Mouse (Mus musculus) forelimb bud, embryonic 11.5 days (tissue): Measurements from ENCODE around the gene F8.
"Not testable (repeated sequence)": the region's sequence is repeated elsewhere in the genome, so short reads cannot be mapped to it uniquely, and the experiment has no call there.

Source experiments
- DNase-seq: peaks from one replicate; pipeline ENCODE4 v3.0.0-alpha.2; 2012; ENCODE audit warnings: low read depth, low spot score

Gene F8

DNA sequence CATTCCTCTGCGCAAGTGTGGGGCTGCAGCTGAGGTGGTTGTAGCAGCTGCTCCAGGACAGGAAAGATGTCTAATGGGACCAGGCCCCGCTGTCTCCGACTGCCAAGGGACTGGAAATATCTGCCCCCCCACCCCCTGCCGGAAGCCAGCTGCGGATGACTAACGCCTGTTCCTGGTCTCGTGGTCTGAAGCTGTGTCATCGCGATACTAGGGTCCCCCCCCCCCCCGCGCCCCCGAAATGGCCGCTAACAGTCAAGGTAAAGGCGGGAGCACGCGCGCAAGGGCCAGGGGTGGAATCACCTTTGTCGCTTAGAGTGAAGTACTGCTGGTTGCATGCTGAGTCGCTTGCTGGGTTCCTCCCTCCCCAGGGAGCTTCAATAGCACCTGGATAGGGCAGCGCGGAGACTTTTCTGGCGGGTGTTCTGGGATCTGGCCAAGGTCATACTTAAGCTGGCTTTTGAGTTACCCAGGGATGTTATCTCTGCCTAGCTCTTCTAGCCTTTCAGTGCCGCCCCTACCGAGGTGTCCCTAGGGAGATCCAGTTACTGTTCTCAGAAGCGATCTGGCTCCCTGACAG, at the start of gene F8, which contains the start of gene Fundc2:
F8 (minus strand) TSS at position 421 of the 577 bp plus-strand sequence.
Fundc2 (plus strand) TSS at position 205 of the 577 bp plus-strand sequence.
- DNase-seq, result peak; percentile 60

DNA sequence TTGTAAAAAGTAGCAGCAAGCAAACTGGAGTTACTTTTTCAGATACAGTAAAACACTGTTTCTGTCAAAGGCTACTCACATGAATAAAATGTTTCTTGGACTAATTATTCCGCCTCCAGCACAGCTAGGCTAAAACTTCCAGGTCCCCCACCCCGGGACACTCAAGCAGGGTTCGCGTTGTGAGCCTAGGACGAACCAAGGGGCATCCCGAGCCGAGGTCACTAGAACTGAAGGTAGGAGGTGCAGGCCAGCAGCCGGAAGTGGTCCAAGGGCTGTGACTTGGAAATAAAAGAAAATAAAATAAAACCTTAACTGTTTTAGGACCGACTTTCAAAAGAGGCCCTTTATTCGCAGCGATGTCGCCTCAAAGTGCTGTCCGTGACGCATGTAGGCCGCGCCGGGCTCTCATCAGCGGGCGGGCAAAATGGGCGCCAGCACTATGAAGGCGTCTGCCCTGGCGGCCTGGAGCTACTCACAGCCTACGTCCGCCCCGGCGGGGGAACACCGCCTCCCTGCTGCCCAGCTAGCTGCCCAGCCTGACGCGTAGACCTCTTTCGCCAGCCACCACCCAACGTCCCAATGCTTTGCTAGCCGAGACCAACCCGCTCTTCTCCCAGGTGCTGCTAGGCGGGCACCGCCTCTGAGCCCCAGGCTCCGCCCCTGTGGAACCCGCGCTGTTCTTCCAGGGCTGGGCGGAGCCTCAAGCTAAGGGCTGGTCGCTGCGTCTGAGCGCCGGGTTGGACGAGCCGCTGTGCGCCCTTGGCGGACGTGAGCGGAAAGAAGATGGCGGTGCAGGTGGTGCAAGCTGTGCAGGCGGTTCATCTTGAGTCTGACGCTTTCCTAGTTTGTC, 33.7 kb upstream of the F8 start, which contains the start of the genes Cmc4, Mtcp1 and Brcc3:
Cmc4 (minus strand) TSS at position 649 of the 850 bp plus-strand sequence.
Mtcp1 (minus strand) TSS at position 653 of the 850 bp plus-strand sequence.
Brcc3 (plus strand) TSS at position 693 of the 850 bp plus-strand sequence.
- DNase-seq, result peak; percentile 89

DNA sequence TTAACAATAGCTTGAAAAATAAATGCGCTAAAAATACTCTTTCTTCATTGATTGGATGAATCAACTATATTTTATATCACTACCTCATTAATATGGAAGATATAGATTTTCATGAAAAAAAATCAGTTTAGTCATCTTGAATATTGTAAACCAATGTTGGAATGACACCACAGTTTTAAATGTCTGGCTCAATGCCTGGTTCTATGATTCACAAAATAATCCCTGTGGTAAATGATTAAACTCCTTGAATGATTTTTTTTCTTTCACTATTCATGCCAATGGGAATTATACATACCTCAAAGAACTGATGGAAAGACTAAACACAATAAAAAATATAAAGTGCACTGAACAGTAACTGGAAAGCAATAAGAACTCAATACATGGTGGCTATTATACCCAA, 27.3 kb upstream of the F8 start:
- DNase-seq, result no peak

DNA sequence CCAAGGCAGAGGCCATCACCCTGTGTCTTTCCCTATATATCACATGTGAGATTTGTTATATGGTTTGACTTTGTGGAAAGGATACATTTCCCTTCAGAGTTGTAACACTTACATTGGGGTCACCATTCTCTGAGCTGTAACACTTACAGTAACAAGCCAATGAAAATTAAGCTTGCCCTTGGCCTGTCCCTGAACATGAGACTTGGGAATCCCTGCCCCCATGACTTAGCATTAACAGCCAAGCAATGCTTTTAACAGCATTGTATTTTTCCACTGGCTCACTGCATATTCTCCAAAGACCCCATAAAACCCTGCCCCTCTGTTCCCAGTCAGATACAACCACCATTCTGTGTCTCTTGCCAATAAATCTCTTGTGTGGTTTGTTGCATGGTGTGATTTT, 20.9 kb upstream of the F8 start:
- no peak for DNase-seq

DNA sequence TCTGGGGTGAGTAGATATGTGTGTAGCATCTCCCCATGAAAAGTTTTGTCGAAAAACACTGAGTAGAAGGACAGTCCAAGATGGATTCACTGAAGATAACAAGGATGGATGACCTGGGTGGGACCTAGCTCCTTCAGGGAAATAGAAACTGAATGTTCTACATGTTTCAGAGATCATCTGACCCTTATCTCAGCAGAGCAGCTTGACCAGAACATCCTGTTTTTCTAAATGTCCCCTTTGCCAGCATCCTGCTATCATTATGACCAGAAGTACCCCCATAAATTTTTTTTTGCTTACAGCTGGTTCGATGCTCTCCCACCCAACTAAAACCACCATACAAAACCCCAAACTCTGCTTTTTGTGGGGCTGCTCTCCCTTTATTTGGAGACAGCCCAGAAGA, 20.3 kb upstream of the F8 start:
- DNase-seq, result no peak

DNA sequence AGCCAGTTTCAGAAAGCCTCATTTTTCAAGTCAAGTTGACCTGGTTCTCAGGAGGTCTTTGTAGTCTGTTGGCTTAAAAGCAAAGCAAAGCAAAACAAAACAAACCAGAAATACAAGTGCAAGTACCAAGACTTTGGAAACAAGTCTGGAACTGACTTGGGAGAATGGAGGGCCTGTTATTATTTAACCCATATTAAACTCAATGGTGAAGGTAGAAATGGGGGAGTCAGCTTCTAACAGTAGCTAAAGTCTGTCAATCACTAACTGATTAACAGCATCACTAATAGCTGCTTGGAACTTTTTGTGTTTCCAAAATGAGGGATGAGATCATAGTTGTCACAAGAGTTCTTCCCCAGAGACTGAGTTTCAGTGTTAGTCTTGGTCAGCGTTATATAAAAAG, 17.1 kb upstream of the F8 start:
- no peak for DNase-seq

DNA sequence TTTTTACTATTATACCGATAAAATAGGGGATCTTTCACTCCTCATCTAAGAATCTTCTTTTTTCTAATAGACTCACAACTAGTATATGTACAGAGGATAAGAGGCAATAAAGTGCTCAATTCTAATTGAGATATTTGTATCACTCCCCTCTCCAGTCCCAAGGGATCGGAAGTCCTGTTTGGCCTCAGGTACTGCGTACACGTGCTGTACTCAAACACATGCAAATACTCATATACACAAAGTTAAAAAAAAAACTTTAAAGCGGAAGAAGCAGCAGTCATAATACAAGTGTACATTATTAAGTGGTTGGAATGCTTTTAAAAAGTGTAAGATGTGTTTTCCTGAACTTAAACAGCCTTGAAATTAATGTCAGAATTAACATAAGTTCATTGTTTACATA, 716 bp downstream of the F8 start:
- DNase-seq, result no peak

DNA sequence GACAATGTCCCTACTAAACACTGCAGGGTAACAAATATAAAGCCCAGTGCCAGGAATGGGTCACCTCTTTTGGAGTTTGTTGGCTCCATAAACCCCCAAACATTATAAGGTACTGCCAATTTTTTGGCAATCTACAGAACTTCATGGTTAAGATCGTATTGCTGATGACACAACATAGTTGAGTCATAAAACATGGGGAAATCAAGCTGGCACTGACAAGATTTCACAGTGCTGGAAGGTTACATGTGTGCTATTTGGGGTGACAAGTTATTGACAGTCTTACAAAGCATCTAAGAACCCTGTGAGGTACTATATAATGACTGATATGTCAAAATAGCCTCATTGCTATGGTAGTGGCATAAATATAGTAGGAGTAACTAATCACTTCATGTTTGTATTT, 1.2 kb downstream of the F8 start:
- DNase-seq, result no peak

DNA sequence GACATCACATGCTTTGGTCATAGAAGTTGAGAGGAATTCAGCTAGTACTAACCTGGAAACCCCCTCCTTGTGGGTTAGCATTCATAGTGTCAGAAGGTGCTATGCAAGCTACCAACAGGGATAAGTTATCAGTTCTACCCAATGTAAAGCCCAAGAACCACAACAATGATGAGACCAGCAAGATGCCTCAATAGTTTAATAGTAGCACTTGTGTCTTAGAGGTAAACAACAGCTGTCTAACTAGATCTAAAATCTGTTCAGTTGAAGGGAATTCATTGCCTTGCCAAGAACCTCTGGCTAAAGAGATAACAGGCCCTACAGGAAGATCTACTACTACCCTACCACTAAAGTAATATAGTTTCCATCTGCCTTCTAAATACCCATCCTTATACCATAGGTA, 5.6 kb downstream of the F8 start:
- no peak for DNase-seq

DNA sequence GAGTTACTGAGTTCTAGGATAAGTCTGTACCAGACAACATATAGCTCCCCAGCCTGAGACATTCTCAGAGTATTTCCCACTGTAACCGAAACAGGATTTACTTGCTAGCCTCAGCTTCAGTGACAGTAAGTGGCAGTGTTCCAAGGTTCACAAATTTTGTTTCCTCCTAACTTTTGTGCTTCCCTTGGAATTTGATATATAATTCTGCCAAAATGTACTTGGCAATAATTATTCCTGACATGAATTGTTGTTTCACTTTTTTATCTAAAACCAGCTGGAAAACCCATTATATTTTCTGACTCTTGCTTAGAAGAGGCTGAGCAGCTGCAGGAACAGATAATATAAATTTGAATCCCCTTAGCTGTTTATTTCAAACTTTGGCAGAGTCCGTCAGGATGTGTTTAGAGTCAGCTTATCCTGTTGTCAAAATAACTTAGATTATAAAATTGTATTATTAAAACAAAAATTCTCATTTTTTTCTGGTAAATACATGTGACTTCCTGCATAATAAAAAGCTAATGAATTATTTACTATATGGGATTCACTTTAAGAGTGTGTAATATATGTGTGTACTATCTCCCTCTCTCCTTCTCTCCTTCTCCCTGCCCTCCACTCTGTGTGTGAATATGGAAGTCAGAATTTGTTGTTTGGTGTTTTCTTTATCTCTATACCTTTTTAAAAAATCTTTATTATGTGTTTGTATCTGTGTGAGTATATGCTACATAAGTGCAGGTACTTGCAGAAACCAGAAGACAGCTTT, 9.6 kb downstream of the F8 start:
- DNase-seq, result no peak

DNA sequence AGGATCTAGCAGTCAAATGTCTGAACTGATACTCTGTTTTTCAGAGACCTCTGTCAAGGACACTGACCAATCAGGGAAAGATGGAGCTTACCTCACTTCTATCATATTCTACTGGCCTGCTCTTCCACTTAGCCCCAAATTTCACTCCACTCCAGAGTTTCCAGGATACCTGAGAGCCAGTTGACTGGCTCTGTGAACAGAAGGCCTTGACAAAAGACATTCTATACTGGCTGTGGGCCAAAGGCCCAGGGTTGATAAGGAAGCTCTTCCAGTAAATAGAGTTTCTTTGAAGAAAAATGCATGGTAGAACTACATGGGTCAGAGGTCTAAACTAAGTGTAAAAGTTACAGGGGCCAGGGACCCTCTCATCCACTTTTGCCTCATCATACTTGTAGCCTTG, 12.2 kb downstream of the F8 start:
- no peak for DNase-seq

DNA sequence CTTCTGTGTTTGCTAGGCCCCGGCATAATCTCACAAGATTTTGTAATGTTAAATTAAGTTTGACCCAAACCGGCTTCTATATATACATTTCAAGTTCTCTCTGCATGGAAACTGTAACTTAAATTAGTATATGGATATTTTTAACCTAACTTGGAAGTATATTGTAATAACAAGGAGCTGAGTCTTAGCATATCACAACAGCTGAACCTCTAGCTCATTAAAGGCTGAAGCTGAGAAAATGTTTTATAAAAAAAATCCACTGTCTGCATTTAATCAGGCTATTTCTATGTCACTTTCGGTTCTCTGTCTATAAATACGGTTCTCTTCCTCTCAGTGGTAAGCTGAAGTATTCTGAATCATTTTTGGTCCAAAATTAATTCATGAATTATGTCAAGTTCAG, 58.9 kb downstream of the F8 start:
- no peak for DNase-seq

DNA sequence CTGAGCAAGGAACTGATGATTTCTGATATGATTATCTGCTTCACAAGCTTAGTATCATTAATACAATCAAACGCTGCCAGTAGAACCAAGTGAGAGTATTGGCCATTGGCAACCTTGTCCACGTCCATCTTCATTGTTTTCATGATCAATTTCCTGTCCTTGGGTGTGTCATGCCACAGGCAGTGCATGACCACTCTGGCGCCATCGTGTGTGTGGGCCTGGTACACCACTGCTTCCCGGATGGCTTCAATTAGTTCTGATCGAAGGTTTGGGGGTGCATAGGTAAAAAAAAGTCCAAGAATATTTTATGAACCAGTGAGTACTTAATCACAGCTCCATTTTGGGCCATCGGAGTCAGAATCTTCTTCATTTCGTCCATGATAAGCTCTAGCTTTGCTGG, 110.7 kb downstream of the F8 start:
- no peak for DNase-seq

DNA sequence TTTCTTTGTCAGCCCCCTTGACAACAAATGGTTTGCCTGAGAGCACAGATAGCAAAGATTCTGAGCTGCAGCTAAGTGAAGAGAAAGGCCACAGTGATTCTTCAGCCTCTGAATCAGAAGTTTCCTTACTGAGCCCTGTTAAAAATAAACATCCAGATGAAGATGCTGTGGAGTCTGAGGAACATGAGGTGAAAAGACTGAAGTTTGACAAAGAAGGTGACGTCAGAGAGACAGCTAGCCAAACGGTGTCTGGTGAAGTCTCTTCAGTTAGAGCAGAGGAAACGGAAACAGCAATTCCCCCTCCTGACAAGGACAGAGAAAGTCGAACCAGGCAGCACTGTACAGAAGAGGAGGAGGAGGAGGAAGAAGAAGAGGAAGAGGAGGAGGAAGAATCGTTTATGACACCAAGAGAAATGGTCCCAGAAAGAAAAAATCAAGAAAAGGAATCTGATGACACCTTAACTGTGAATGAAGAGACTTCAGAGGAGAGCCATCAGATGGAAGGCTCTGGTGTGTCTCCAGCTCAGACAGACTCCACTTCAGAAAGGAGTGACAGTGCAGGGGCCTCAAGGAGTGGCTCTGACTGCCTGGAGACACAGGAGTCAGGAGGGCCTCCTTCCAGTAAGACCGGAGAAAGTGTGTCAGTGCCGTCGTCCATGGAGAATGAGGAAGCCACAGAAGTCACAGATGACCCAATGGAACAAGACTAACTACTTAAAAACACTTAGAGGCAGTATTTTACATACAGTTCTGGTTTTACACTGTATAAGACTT, 148.6 kb downstream of the F8 start:
- not testable (repeated sequence) for DNase-seq

DNA sequence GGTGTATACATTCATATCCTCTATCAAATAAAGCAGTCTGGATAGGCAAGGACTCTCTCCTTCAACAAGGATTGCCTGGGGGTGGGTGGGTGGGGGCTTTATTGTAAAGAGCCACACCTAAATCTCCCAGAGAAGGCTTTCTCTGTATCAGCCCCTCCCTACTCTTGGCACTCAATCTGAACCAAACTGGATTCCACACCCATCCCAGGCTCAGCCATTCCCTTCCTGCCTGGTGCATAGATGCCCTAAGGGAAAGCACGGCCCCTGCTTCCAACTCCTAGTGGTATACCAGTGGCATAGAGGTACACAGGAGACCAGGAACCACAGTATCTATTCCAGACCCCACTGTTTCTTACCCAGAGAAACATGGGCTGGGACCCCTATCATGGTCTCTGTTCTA, 151.0 kb downstream of the F8 start:
- DNase-seq, result no peak

DNA sequence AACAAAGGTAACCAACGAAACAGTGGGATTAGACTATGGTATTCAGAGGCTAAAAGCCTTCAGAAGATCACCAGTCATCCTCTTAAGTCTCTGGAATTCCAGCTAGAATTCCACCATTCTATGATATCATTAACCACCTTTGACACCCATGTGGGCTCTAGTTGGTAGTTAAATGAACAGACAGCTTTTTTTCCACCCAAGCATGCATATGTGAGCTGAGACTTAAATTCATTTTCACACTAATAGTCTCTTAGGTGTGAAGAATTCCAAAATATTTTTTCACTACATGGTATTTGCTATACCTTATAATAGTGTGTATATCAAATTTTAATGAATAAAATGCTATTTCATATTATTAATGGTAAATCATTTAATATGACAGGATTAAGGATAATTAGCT, 218.7 kb downstream of the F8 start, which contains the start of gene Smim9:
Smim9 (minus strand) TSS at position 101 of the 400 bp plus-strand sequence.
- DNase-seq, result no peak

DNA sequence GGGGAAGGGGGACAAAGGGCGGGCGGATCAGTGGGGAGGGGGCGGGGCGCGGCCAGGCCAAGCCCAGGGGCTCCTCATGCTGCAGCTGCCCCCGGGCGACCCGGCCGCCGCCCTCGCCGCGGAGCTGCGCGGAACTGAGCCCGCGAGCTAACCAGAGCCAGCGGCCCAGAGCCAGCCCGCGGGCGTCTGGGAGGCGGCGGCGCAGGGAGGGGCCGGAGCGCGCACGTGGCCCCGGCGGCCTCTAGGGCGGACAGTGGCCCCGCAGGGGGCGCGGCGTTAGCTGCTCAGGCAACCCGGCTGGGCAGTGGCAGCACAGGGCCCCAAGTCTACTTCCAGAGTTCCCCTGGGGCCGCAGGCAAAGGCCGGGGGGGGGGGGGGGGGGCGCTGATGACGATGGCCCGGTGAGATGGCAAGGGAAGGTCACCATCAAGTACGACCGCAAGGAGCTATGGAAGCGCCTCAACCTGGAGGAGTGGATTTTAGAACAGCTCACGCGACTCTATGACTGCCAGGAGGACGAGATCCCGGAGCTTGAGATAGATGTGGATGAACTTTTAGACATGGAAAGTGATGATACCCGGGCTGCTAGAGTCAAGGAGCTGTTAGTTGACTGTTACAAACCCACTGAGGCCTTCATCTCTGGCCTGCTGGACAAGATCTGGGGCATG, 226.7 kb downstream of the F8 start:
- DNase-seq, result peak; percentile 8

DNA sequence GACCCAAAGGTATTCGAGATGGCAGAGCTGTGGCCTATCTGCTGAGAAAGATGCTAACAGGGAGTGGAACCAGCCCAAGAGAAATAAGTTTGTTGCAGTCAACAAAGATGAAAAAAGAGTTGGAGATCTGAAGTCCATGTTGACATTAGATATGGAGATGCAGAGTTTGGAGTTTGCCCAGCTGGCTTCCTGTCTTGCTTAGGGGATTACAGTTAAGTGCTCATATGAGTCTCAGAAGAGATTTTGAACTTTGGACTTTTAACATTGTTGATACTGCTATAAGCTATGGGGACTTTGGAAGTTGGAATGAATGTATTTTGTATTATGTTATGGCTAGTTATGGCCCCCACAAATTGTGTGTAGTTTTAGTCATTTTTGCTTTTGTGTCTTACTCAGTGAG, 230.2 kb downstream of the F8 start:
- no peak for DNase-seq

DNA sequence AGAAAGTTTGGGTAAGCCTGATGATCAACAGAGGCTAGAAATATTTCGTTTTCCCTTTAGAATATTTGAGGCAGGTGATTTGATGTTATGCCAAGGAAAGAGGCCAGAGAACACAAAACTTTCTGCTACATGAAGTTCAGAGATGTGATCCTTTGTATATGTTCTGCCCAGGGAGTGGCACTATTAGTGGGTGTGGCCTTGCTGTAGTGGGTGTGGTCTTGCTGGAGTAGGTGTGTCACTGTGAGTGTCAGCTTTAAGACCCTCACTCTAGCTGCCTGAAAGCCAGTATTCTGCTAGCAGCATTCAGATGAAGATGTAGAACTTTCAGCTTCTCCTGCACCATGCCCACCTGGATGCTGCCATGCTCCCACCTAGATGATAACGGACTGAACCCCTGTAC, 232.1 kb downstream of the F8 start:
- DNase-seq, result no peak

DNA sequence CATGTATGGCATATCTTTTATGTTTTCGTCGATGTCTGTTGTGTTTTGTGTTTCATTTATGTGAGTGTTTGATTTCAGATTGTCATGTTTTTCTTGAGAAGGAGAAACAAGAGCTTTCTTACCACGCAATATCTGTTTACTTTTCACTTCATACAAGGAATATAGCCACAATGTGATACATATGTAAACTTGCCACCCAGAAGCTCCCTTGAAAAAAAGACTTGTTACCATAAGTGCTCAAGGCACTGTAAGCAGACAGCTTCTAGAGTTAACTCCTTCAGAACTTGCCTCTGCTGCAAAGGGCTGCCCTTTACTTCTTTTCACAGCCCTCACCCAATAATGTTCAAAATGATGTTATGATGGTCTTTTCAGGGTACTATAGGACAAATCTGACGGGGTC, 234.0 kb downstream of the F8 start:
- no peak for DNase-seq

DNA sequence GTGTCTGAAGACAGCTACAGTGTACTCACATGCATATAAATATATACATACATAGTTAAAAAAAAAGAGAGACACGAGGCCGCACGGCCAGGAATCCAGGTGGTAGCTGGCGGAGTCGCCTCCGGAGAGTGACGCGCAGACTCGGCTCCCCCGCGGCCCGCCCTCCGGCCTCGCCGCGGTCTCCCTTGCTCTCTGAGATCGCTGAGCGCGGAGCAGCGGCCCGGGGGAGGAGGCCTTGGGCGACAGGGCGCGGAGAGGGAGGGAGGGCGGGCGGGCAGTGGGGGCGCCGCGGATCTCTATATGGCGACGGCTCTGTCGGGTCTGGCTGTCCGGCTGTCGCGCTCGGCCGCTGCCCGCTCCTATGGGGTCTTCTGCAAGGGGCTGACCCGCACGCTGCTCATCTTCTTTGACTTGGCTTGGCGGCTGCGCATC, 239.3 kb downstream of the F8 start:
- DNase-seq, result not testable (repeated sequence)
